Mouse (Mus musculus) spleen, adult 2 months (tissue): ENCODE measurements around the gene Plekhd1.

Experiments used
- CTCF ChIP-seq: fragments of 200-500 bp; IDR thresholded peaks from 2 replicates; pipeline ENCODE4 v1.5.1; 2011; ENCODE audit warnings: mild to moderate bottlenecking, inconsistent platforms; ENCODE audit not compliant: insufficient read depth, insufficient read length, insufficient replicate concordance; ENCODE audit errors: extremely low read depth
- POLR2A ChIP-seq: fragments of 200-500 bp; IDR thresholded peaks from 2 replicates; pipeline ENCODE4 v1.6.1; 2011; ENCODE audit warnings: low read depth, low read length, inconsistent platforms

DNA sequence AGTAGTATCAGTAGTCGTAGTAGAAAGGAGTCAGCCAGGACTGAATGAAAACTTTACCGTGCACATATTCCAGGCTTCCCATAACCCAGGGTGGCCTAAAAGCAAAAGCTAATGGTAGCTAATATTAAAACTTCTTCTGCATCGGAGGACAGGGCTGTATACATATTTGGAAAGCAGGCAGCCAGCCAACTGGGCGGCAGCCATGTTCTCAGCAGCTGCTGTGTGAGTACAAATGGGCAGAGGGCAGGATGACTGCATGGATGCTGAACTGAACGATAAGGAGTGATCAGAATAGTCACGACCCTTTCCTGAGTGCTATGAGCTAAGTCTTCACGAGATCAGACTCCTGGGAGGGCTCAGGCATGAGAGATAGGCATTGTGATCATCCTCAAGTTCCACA lies 8.9 kb downstream of the Plekhd1 start:
- TF ChIP-seq CTCF (no peak), POLR2A (no peak)
